Mouse (Mus musculus) embryonic stem cell, embryonic (primary cell): ENCODE data around the gene Actl7a.

Source experiments
- CTCF ChIA-PET, 4 experiments: fragments of 300-600 bp in 2 of 4; fragments of 350-600 bp in 2 of 4; sonication (Branson Sonifier 250); formaldehyde crosslinking; loops; one replicate each; lab custom pipeline; 2022; ENCODE audit warnings: inconsistent platforms in 2 of 4; lab: Charles Lee
- POLR2A ChIA-PET, 4 experiments: fragments of 300-600 bp in 2 of 4; fragments of 350-600 bp in 2 of 4; sonication (Branson Sonifier 250); formaldehyde crosslinking; loops; one replicate each; lab custom pipeline; 2022; ENCODE audit warnings: antibody characterized with exemption in 4 of 4, inconsistent platforms in 1 of 4; lab: Charles Lee

Gene Actl7a

GRCm38 (mm10) chr4:56742698-56743097, 515 bp upstream of the Actl7a start:
- POLR2A ChIA-PET, result interaction anchor here in 1 of 4 experiments (0.8 kb wide), 1 partner anchor 30 kb away, joined by 3 read pairs; no protein-coding TSS in a partner anchor
- CTCF ChIA-PET, result interaction anchor here in 1 of 4 experiments (1.9 kb wide), 1 partner anchor 17 kb away, joined by 5 read pairs; no protein-coding TSS in a partner anchor

GRCm38 (mm10) chr4:56746345-56746744, 3.1 kb downstream of the Actl7a start:
- POLR2A ChIA-PET, result no interaction called here
- CTCF ChIA-PET, result no interaction called here

DNA sequence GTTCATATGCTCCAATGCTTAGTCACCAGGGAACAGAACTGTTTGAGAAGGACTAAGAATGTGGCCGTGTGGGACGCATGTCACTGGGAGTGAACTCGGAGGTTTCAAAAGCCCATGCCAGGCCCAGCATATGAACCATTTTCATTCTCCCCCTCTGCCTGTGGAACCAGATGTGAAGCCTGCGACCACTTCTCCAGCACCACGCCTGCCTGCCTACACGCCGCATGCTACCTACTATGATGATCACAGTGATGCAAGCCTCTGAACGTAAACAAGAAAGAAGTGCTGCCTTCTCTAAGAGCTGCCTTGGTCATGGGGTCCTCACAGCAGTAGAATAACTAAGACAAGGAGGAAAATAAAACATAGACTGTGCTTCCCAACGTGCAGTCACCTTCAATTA, 4.2 kb downstream of the Actl7a start:
- ChIA-PET CTCF (no interaction called here), POLR2A (interaction anchor here in 1 of 4 experiments (0.8 to 1.8 kb wide), 5 partner anchors 9 to 208 kb away, joined by 3 to 5 read pairs (median 4); no protein-coding TSS in a partner anchor)

GRCm38 (mm10) chr4:56756021-56756420, 12.8 kb downstream of the Actl7a start:
- CTCF ChIA-PET, result interaction anchor here in 3 of 4 experiments (0.6 to 1.1 kb wide), 3 partner anchors 9 to 88 kb away, joined by 3 to 5 read pairs (median 4); no protein-coding TSS in a partner anchor

GRCm38 (mm10) chr4:56756966-56757600, 13.9 kb downstream of the Actl7a start:
- POLR2A ChIA-PET, result interaction anchor here in 2 of 4 experiments (0.6 to 2.0 kb wide), 9 partner anchors 8 to 428 kb away, joined by 3 to 8 read pairs (median 5); partner anchors contain the start of genes Actl7b (in 1 of the 2), Elp1 (in 1 of the 2) and Fam206a (in 1 of the 2)
- CTCF ChIA-PET, result interaction anchor here in 1 of 4 experiments (0.5 kb wide), 1 partner anchor 72 kb away, joined by 11 read pairs; no protein-coding TSS in a partner anchor

More at GRCm38 (mm10) chr4:56756021-56756420, 12.8 kb downstream of the Actl7a start:
- POLR2A ChIA-PET, result interaction anchor here in 2 of 4 experiments (0.6 to 2.0 kb wide), 11 partner anchors 8 to 1379 kb away, joined by 3 to 8 read pairs (median 4); partner anchors contain the start of genes Elp1 (in 2 of the 2), Fam206a (in 2 of the 2) and Actl7b (in 1 of the 2)

- POLR2A ChIA-PET, result interaction anchor here in 1 of 4 experiments (1.5 to 2.0 kb wide), 2 partner anchors 10 to 45 kb away, joined by 5 read pairs; partner anchors contain the start of genes Elp1 and Fam206a
These were observed 14.5 kb downstream of the Actl7a start for GRCm38 (mm10) chr4:56757693-56758092.

DNA sequence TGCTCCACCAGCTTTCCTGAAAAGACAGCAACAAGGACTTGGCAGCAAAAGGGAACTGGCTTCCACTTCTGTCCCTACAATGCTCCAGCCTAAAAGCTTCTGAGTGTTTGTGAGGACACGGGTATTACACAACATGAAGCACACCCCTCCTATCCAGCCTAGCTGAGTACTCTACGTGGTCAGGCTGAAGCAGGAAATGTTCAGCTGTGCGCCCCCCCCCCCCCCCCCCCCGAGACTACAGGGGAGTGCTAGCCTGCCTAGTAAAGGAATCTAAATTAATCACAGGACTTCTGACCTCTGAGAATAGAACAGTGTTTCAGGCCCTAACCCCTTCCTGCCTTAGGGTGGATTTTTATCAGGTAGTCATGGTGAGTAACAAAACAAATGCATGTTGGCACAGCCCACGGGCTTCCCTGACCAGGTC, 24.7 kb downstream of the Actl7a start:
- CTCF ChIA-PET, result no interaction called here
- POLR2A ChIA-PET, result interaction anchor here in 2 of 4 experiments (0.6 to 1.5 kb wide), 9 partner anchors 11 to 210 kb away, joined by 3 to 6 read pairs (median 4); no protein-coding TSS in a partner anchor

More at GRCm38 (mm10) chr4:56757693-56758092, 14.5 kb downstream of the Actl7a start:
- CTCF ChIA-PET, result no interaction called here

- ChIA-PET CTCF (no interaction called here), POLR2A (interaction anchor here in 1 of 4 experiments (0.6 kb wide), 1 partner anchor 8 kb away, joined by 7 read pairs; no protein-coding TSS in a partner anchor)
These were observed 25.7 kb downstream of the Actl7a start for GRCm38 (mm10) chr4:56768913-56769312.

- CTCF ChIA-PET, result no interaction called here
- POLR2A ChIA-PET, result interaction anchor here in 1 of 4 experiments (1.0 to 2.1 kb wide), 5 partner anchors 15 to 126 kb away, joined by 3 to 8 read pairs (median 4); partner anchors contain the start of genes Actl7b, Elp1 and Fam206a
These were observed 27.9 kb downstream of the Actl7a start for GRCm38 (mm10) chr4:56771065-56771464.

DNA sequence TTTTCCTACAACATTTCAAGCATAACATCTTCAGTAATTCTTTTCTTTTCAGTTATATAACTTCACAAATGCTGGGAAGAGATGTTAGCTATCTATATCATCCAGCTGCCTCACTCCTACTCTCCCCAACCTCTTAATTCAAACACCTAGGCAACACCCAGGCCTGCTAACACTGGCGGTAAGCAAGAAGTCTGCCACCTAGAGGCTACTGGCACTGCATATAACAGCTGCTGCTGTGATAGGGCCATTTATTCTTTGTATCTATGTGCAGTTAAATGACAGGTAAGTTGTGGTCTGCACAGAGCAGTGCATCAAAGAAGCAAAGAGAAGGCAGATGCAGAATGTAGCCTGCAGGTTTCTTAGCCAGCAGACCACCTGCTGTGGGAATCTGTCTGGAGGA, 48.2 kb downstream of the Actl7a start:
- CTCF ChIA-PET, result interaction anchor here in 2 of 4 experiments (0.6 to 1.9 kb wide), 6 partner anchors 11 to 29 kb away, joined by 3 to 6 read pairs (median 4); partner anchors contain the start of genes Elp1 (in 1 of the 2) and Fam206a (in 1 of the 2)

More for the DNA sequence above, 48.2 kb downstream of the Actl7a start:
- POLR2A ChIA-PET, result interaction anchor here in 2 of 4 experiments (0.6 to 3.7 kb wide), 3 partner anchors 11 to 56 kb away, joined by 6 to 17 read pairs (median 7); partner anchors contain the start of genes Elp1 (in 2 of the 2) and Fam206a (in 2 of the 2)
